Mouse (Mus musculus) lung, adult 2 months (tissue): ENCODE measurements at regions not wholly inside any gene's neighbourhood (a gene's known extent, or its start where the extent isn't known, plus 50 kb on each side); places are given as distances from the start of the nearest gene placed in this dataset.

Source experiments
- DNase-seq: peaks from one replicate; pipeline ENCODE4 v3.0.0; 2022
- H3K4me1 ChIP-seq: fragments of 200-500 bp; 2 replicates; pipeline ENCODE4 v1.6.1; 2011; ENCODE audit warnings: low read length; ENCODE audit not compliant: control insufficient read depth, insufficient read depth
- H3K4me3 ChIP-seq: fragments of 200-500 bp; replicated peaks from 2 replicates; pipeline ENCODE3; 2011; ENCODE audit warnings: low read depth, mild to moderate bottlenecking, control low read depth, low read length; ENCODE audit errors: extremely low read depth
- CTCF ChIP-seq: fragments of 200-500 bp; IDR thresholded peaks from 2 replicates; pipeline ENCODE4 v1.5.1; 2011; ENCODE audit warnings: mild to moderate bottlenecking, low read length, control low read depth; ENCODE audit not compliant: insufficient read depth
- POLR2A ChIP-seq: fragments of 200-500 bp; IDR thresholded peaks from 2 replicates; pipeline ENCODE4 v1.6.1; 2011; ENCODE audit warnings: low read depth, mild to moderate bottlenecking, control low read depth, low read length, borderline replicate concordance; ENCODE audit errors: extremely low read depth
- WGBS: fragments of 180-500 bp; shearing (Covaris S2); methylation state at CpG from one replicate; pipeline ENCODE4 v1.1.7; 2018; 5-methylcytosine and 5-hydroxymethylcytosine counted together

- Histone ChIP-seq H3K4me3 (no peak overlapping the region), H3K4me1 (no peaks in the 10 kb centered on the region; the same call in 1 of the 2 replicates)
- 67% methylated on average over 8 of the region's 8 CpGs for WGBS
- no peak for TF ChIP-seq CTCF
- TF ChIP-seq POLR2A: no peak
- no peak for DNase-seq
Measured at GRCm38 (mm10) chr9:104448577-104449165, 98.4 kb upstream of the Cpne4 start.

GRCm38 (mm10) chr9:104444906-104445305, 102.2 kb upstream of the Cpne4 start:
- peaks cover 7% of the 10 kb centered on the region; the same call in 1 of the 2 replicates for H3K4me1 ChIP-seq
- H3K4me3 ChIP-seq: no peak overlapping the region
- DNase-seq: peak; percentile 44
- TF ChIP-seq CTCF: peak; percentile 76
- TF ChIP-seq POLR2A: no peak
- WGBS: 46% methylated on average over 5 of the region's 5 CpGs

- DNase-seq: peak; percentile 22
- Histone ChIP-seq H3K4me1 (peaks cover 7% of the 10 kb centered on the region; the same call in 1 of the 2 replicates), H3K4me3 (no peak overlapping the region)
- no peak for TF ChIP-seq CTCF
- no peak for TF ChIP-seq POLR2A
- 55% methylated on average over 7 of the region's 7 CpGs for WGBS
Measured at GRCm38 (mm10) chr9:104443236-104443635, 103.8 kb upstream of the Cpne4 start.

GRCm38 (mm10) chr9:104413021-104413420, 75.5 kb upstream of the Acpp start:
- WGBS: 33% methylated on average over 5 of the region's 5 CpGs
- Histone ChIP-seq H3K4me3 (no peak overlapping the region), H3K4me1 (no peaks in the 10 kb centered on the region)
- TF ChIP-seq CTCF: no peak
- no peak for TF ChIP-seq POLR2A
- DNase-seq: no peak

GRCm38 (mm10) chr9:104410211-104410610, 72.7 kb upstream of the Acpp start:
- Histone ChIP-seq H3K4me1 (no peaks in the 10 kb centered on the region), H3K4me3 (no peak overlapping the region)
- TF ChIP-seq POLR2A: no peak
- TF ChIP-seq CTCF: peak; percentile 40; the same call in 1 of the 2 replicates
- 6% methylated on average over 5 of the region's 5 CpGs for WGBS
- peak; percentile 21 for DNase-seq

- no peak for TF ChIP-seq CTCF
- no peak for TF ChIP-seq POLR2A
- Histone ChIP-seq H3K4me1 (no peaks in the 10 kb centered on the region), H3K4me3 (no peak overlapping the region)
- DNase-seq: no peak
- WGBS: 20% methylated on average over 12 of the region's 12 CpGs
Measured at GRCm38 (mm10) chr9:104409381-104409780, 71.8 kb upstream of the Acpp start.

GRCm38 (mm10) chr9:104408571-104409294, 71.2 kb upstream of the Acpp start:
- no peak for TF ChIP-seq CTCF
- no peak for TF ChIP-seq POLR2A
- no peak overlapping the region for H3K4me3 ChIP-seq
- WGBS: 8% methylated on average over 21 of the region's 21 CpGs
- no peaks in the 10 kb centered on the region for H3K4me1 ChIP-seq
- DNase-seq: peak; percentile 9

- peak; percentile 17 for DNase-seq
- H3K4me3 ChIP-seq: peak overlapping the region; percentile 28
- WGBS: 19% methylated on average over 18 of the region's 18 CpGs
- no peaks in the 10 kb centered on the region for H3K4me1 ChIP-seq
- TF ChIP-seq CTCF (no peak), POLR2A (no peak)
Measured at GRCm38 (mm10) chr9:104407559-104408376, 70.2 kb upstream of the Acpp start.

- 60% methylated on average over 2 of the region's 2 CpGs for WGBS
- DNase-seq: no peak
- TF ChIP-seq CTCF: no peak
- no peak for TF ChIP-seq POLR2A
- no peak overlapping the region for H3K4me3 ChIP-seq
- H3K4me1 ChIP-seq: no peaks in the 10 kb centered on the region
Measured at GRCm38 (mm10) chr9:104407011-104407410, 69.5 kb upstream of the Acpp start.
